Mouse (Mus musculus): Measurements from ENCODE around the gene Ube2l3.
"Not testable (repeated sequence)": the region's sequence is repeated elsewhere in the genome, so short reads cannot be mapped to it uniquely, and the experiment has no call there.

Gene Ube2l3

DNA sequence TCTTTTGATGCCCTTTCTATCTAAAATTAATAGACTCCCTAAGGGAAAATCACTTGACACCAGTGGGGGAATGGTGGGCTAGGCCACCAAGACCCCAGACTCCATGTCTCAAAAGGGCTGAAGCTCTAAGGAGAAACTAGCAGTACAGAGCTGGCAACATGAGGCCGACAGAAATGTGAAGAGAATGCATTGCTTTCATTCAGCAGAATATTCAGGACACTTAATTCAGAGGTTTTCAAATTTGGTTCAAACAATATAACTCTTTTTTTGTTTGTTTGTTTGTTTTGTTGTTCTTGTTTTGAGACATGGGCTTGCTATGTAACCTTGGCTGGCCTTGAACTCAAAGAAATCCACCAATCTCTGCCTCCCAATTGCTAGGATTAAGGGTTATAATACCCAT is at the start of gene Ube2l3:
Gene Ube2l3 (minus strand): TSS at position 101 of the 400 bp plus-strand sequence.
- no peak for DNase-seq (ENCODE audit: low read depth in 1 of 2, low spot score in 2 of 2)

DNA sequence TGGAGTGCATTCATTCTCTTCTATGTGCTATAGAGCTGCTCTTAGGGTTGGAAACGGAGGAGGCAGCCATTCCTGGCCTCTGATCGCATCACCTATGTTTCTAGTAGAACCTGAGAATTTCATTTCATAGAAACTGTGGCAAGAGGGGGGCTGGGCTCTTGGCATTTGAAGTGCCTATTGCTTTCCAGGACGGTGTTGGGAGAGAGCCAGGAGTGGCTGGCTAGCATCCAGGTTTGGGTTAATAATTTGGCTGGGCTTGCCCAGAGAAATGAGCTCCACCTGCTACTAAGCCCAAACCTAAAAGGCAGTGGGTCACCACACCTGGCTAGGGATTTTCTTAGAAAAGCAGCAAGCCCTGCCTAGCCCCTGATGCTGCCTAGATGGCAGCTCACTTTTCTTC is 49.1 kb upstream of the Ube2l3 start:
- no peak for DNase-seq (ENCODE audit: low read depth in 1 of 2, low spot score in 2 of 2)

DNA sequence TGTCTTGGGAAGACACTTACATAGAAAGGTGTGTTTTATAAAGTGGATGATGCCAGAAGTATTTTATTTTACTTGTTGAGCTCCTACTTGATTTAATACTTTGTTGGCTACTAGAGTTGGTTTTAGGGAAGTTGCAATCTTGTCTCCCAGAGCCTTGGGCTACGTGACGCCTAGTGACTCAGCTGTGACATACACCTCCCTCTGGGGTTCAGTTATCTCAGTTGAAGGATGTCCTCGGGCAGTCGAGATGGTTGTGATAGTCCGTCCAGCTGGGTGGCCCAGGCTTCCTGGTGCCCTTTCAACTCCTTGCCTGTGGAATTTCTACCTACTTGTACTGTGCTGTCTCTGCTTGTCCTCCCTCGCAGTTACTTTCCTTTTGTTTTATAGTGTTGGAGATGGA is 46.7 kb upstream of the Ube2l3 start:
- DNase-seq (ENCODE audit: low read depth in 1 of 2, low spot score in 2 of 2), result no peak

DNA sequence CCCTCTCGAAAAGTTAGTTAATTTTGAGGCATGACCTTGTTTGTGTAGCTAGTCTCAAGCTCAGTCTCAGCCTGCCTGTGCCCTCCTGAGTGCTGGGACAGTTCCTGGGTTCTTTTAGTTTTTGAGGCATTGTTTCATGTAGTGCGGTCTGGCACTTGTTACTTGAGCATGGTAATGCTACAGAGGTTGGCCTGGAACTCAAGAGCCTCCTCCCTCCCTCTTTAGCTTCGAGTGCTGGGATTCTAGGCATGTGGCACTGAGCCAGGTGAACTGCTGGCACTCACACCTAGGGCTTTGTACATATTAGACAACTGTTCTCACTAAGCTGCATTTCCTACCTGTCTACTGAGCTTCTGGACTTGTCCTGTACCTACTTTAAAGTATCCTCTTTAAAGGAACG is 45.3 kb upstream of the Ube2l3 start:
- DNase-seq (ENCODE audit: low read depth in 1 of 2, low spot score in 2 of 2), result no peak

DNA sequence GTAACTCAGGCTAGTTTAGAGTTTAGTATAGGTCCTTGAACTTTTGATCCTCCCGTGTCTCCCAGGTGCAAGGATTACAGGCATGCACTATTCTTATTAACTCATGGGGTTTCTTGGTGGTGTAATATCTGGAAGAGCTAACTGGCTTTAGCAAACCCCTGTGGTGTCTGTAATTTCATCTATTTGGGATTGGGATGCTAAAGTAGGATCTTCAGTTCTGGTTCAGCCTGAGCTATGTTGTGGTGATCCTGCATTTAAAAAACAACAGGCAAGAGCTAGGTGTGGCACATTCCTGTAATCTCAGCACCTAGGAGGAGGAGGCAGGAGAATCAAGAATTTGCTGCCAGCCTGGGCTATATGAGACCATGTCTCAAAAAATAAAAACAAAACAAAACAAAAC is 42.5 kb upstream of the Ube2l3 start:
- DNase-seq (ENCODE audit: low read depth in 1 of 2, low spot score in 2 of 2), result no peak

DNA sequence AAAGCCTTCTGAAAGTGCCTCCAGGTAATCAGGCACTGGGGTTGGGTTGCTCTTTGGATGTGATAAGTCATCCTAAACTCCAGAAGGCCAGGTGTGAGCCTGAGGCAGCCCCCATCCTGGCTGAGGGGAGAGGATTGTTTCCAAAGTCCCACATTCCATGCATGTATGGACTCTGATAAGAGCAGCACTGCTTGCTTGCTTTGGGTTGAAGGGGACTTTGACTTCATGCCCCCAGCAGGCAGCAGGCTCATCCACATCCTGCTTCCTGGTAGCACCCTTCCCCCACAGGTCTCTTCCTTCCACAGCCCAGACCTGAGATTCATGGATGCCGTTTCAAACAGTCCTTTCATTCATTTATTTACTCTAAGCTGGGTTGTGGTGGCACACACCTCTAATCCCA is 41.3 kb upstream of the Ube2l3 start:
- no peak for DNase-seq (ENCODE audit: low read depth in 1 of 2, low spot score in 2 of 2)

DNA sequence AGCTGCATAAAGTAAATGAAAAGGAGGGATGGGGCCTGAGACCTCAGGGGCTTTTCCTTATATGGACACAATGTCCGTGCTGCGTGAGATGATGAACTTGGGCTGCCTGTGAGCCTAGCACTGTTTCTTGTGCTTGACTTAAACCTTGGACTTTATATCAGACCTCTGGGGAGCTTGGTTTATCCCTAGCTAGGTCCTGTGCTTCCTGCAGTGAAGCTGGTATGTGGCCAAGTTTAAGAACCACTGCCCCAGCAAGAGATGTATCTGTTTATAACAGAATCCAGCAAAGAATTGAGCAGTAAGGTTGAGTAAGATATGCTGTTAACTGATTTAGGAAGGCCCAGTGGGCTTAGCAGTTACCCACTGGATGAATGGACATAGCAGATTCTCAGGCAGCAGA is 37.0 kb upstream of the Ube2l3 start:
- no peak for DNase-seq (ENCODE audit: low read depth in 1 of 2, low spot score in 2 of 2)

DNA sequence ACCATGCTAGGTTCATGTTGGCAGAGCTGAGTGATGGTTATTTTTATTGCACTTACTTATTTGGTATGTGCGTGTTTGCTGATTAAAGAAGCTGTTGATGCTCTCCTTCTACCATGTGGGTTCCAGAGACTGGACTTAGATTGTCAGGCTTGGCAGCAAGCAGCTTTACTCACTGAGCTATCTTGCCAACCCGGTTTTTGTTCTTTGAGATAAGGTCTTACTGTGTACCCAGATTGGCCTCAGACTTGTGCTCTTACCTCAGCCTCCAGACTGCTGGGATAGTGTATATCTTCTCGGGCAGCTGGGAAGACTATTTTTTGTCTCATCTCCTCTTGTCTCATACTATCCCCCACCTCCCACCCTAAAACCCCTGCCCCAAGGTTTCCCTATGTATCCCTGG is 35.2 kb upstream of the Ube2l3 start:
- DNase-seq (ENCODE audit: low read depth in 1 of 2, low spot score in 2 of 2), result no peak

DNA sequence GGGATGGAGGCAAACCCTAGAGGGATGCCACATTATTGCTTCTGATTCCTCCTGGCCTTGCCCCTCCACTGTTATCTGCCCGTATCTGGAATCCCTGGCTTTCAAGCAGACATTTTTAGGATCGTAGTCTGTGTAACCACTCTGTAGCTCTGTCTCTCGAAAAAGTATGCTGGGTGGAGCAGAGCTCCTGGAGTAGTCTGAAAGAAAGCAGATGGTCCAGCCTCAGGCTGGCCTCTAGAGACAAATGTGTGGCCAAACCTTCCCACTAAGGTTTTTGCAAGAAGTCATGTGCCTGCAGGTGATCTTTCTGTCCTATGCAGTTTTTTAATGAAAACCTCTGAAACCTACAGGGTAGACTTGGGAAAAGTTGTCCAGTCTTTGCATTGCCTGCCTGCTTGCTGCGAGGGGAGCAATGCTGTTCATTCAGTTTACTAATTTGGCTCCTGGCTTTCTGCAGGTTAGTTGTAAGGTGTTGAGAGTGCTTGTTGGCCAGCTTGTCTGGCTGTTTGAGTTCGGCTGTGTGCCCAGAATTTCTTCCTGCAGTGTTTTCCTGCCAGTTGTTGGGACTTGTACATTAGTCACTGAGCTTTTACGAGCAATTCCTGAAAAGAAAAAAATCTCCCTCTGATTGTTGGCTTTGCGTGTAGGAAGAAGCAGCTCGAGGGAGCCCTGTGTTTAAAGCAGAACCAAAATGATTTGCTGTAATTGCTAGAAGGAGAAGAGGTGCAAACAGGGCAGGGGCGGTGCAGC is 32.6 kb upstream of the Ube2l3 start:
- DNase-seq (ENCODE audit: low read depth in 1 of 2, low spot score in 2 of 2), result no peak

DNA sequence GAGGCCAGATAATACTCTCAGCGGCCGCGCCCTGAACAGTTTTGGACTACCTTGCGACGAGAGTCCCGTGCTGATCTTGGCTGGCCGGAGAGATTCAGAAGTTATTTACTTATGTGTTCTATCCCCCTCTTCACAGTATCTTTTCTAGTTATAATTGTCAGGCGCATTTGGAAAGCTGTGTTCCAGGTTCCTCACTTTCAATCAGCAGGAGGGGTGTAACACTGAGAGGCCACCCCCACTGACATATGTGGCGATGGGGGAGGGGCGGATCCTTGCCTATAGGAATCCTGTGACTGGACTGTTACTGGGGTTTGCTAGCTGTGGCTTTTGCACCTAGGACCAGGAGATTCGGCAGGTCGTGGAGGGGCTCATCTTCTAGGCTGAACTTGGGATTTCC is 32.0 kb upstream of the Ube2l3 start:
- DNase-seq (ENCODE audit: low read depth in 1 of 2, low spot score in 2 of 2), result no peak

DNA sequence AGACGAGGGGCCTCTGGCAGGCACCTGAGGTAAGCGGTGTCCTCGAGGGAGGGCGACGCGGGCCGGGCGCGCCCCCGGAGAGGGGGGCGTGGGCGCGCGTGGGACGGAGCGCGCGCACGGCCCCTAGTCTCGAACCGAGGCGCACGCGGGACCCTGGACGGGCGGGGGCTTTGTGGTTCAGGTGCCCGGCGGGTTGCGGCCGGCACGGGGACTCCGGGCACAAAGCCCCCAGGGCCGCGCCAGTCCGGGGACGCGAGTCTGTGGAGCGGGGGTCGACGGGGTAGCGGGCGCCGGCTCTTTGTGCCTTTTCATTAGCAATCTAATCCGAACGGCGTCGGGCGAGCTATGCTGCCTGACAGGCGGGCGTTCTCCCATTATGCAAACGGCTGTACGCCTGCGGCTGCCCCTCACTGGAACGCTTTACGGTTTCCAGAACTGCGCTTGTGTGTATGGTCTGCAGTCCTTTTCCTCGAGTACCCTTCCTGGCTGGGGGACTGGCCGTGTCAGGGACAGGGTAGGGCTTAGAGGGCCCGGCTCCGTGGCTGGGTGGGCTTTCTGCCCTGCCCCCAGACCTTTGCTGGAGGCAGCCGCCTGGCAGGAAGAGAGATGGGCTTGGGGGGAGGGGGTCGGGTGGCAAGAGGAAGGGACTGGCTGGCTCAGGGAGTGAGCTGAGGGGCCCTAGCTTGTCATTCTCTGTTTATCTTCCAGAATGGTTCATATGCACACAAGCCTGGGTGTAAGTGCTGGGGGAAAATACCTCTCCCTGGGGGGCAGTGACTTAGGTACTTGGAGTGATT is 31.5 kb upstream of the Ube2l3 start:
- no peak for DNase-seq (ENCODE audit: low read depth in 1 of 2, low spot score in 2 of 2)

DNA sequence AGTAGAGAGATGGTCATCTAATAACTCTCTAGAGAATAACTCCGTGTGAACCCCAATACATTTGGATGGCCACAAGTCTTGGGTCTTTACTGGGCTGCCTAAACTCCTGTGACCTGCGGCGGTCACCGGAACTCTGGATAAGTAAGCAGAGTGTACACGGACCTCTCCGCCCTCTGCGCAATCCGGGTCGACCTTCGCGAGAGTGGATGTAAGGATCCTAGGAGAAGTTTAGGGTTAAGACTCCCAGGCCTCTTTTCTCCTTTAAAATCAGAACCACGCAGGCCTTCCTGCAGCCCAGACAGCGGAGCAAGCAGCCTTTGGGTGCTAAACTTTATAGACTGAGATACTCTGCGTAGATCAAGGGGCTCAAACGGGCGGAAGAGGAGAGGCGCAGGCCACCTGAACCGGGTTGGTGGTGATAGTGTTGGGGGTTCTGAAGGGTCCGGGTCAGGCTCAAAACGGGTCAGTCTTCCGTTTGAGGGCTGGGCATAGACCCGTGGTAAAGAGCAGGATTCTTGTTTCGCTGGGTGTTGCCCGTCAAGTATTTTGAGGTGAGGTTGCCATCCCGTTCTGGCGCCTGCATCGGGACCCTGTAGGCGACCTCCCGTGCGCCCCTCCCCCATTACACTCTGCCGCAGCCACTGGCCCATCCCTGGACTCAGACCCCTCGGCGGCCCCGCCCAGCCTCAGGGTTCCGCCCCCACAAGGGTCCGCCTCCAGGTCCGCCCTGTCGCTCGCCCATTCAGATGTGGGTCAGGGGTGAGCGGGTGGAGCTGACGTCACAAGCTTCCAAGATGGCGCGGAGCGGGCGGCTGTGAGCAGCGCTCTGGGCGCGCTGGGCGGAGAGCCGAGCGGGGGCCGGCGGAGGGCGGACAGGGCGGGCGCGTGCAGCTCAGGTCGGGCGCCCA is 30.6 kb upstream of the Ube2l3 start, which contains the start of gene Hic2:
Gene Hic2 (plus strand): TSS at position 779 of the 908 bp plus-strand sequence.
- DNase-seq (ENCODE audit: low read depth in 1 of 2, low spot score in 2 of 2), result peak; percentile 72 to 85

DNA sequence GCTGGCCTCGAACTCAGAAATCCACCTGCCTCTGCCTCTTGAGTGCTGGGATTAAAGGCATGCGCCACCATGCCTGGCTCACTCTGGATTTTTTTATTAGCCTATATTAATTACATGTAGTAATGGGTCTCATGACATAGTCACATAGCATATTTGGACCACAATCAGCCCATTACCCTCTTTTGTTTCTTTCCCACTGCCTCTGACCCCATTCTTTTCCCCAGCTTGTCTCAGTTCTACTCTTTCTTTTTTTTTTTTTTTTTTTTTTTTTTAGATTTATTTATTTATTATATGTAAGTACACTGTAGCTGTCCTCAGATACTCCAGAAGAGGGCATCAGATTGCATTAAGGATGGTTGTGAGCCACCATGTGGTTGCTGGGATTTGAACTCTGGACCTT is 29.1 kb upstream of the Ube2l3 start:
- DNase-seq (ENCODE audit: low read depth in 1 of 2, low spot score in 2 of 2), result not testable (repeated sequence)

DNA sequence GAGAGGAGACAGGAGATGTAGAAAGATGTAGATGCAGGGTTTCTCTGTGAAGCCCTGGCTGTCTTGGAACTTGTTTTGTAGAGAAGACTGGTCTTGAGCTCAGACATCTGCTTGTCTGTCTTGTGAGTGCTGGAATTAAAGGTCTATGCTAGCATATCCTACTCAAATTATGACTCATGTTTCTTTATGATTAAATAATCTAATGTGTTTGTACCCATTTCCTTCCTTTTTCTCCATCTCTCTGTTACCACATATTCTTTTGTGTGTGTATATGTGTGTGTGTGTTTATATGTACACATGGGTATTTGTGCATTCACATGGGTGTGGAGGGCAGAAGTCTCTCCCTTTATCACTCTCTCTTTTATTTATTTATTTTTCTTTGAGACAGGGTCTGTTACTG is 24.0 kb upstream of the Ube2l3 start:
- no peak for DNase-seq (ENCODE audit: low read depth in 1 of 2, low spot score in 2 of 2)

DNA sequence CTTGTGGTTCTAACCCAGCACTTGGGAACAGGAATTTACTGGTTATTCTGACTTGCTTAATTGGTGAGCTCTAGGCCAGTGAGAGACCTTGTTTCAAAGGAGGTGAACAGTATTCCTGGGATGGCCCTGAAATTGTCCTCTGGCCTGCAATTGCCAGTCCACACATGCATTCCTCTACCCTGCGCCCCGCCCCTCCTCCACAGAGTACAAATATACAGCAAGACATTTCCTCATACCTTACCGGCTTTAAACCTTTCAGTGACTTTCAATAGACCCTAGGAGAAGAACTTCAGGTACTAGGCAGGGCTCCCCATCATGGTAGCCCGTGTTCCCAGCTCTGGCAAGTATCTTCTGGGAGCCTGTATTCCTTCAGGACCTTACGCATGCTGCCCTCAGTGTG is 23.1 kb upstream of the Ube2l3 start:
- no peak for DNase-seq (ENCODE audit: low read depth in 1 of 2, low spot score in 2 of 2)

DNA sequence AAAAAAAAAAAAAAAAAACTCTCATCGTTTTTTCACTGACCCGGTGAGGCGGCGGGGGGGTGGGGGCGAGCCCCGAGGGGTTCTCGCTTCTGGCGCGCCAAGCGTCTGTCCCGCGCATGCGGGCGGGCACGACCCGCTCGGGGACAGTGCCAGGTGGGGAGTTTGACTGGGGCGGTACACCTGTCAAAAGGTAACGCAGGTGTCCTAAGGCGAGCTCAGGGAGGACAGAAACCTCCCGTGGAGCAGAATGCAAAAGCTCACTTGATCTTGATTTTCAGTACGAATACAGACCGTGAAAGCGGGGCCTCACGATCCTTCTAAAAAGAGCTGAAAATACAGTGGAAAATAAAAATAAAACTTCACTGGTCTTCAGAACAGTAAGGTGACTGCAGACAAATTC is 19.7 kb upstream of the Ube2l3 start:
- DNase-seq (ENCODE audit: low read depth in 1 of 2, low spot score in 2 of 2), result peak; percentile 74 to 97

DNA sequence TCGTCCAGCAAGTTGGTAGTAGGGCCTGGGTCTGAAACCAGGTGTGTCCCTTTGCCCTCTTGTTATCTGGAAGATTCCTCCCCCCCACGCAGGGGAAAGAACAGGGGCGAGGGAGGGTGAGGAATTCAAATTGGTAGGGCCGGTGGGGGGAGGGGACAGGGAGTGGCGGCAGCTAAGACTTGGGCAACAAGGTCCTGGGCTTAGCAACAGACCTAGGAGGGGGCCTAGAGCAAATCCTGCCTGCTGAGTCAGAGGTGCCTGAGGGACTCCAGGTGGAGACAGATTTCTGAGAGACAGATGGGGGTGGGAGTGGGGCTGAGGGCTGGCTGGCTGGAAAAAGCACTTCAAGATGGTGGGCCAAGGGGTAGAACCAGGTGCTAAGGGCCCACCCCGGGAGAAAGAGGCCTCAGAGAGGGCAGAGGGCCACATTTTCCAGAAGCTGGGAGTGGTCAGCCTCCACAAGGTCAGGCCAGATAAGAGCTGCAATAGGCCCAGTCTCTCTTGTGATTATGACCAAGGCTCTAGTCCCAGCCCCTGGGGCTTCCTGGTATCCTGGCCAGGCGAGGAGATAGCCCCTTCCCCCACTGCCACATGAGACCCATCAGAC is 17.8 kb upstream of the Ube2l3 start:
- no peak for DNase-seq (ENCODE audit: low read depth in 1 of 2, low spot score in 2 of 2)

DNA sequence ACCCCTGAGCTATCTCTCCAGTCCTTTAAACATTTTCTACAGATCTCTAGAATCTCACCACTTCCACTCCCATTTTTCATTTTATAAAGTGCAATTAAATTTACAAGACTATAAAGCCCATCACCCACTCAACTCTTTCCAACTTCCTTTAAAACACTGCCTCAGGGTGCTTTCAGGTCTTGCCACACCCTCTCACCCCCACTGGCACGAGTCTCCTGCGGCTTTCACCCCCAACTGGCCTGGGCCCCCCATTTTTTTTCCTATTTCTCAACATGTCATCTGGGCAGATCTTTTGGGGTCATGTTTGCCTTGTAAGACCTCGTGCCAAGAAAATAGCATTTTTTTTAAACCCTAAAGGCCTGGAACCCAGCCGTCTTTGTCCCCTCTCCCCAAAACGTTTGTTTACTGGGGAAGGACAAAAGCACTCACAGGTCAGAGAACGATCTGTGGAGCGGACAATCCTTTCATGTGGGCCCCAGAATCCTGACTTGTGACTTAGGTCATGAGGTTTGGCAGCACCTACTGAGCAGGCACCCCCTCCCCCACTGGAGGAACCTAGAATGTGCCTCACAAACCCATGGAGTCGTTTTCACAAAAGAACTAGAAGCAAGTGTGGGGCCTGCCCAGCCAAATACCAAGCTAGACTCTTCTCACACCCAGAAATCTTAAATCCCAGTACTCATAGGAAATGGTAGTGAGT is 14.6 kb upstream of the Ube2l3 start:
- DNase-seq (ENCODE audit: low read depth in 1 of 2, low spot score in 2 of 2), result no peak

DNA sequence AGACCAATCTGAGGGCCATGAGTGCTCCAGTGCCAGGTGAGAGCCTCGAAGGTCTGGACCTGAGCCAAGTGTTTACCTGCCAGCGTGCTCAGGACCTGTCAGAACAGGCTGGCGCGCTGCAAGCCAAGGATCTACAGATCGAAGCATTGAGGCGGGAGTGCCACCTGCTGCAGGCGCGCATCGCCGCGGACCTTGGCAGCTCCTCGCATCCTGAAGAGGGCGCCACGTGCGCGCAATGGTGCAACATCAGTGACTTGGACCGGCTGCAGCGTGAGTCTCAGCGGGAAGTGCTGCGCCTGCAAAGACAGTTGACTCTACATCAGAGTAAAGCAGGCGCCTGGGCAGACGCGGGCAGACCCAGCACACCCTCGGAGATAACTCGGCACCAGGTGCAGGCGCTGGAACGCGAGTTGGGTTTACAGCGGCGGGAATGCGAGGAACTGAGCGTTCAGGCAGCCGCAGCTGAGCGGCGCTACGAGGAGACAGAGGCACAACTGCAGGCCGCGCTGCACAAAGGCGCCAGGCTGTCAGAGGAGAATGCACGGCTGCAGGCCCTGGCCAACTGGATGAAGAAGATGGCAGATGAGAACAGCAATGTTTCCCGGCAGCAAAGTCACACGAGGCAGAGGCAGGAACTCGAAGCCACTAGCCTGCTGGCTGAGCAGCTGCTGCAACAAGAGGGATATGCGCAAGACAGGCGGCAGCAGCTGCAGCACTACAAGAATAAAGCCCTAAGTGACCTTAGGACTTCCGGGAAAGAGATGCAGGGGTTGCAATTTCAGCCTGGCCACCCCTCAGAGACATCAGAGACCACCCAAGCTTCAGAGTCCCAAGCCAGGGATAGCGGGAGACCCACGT is 7.8 kb upstream of the Ube2l3 start:
- peak; percentile 74 to 82 for DNase-seq (ENCODE audit: low read depth in 1 of 2, low spot score in 2 of 2)
